10 mouse cellular contexts compared by ENCODE assay signal in genomic region chr7:28558486-28558885, GRCm38 (mm10). TPM values are rescaled to one million over a fixed set of nuclear protein-coding genes. Genes with fewer than 3 reads are reported as not detected.
A peak's percentile ranks its signal among the peaks of the same experiment; 100 is the strongest.
DNase-seq lines count a peak whose midpoint lies in the region; ATAC-seq and TF ChIP-seq lines count a peak whose summit lies in the region.
"Had no signal": no experiment of that assay in that cellular context is flagged by ENCODE, and none has a peak within 500 bp of the region (broad histone marks: within the 10 kb centered on the region; RNA-seq: fewer than 3 reads in every experiment).

No protein-coding gene starts in this region.

- H3K27me3 ChIP-seq in stomach, embryonic 15.5 days (replicated peaks): no peaks in the 10 kb centered on the region
- H3K27me3 ChIP-seq: megakaryocyte, embryonic 14.5 days had no signal

- H3K36me3 ChIP-seq in stomach, embryonic 15.5 days: peaks cover 37% of the 10 kb centered on the region; the same call in 1 of the 2 replicates

- intact Hi-C loops in gastrocnemius, adult 2 months (cut with DNase I): no loop called here
- intact Hi-C loops in left cerebral cortex, postnatal 14 days (cut with DNase I): no loop called here

- 0 out of 2 replicates have a peak, but pooled peaks cover 26% of the 10 kb centered on the region for H3K4me1 ChIP-seq in stomach, embryonic 15.5 days

- no peak overlapping the region for H3K4me2 ChIP-seq in stomach, embryonic 15.5 days

- peak; percentile 47; the same call in 1 of the 2 replicates for ATAC-seq in stomach, embryonic 15.5 days (ENCODE audit: insufficient read depth, low FRiP score, low read depth)

- no peaks in the 10 kb centered on the region for H3K9me3 ChIP-seq in stomach, embryonic 15.5 days
- H3K9me3 ChIP-seq: megakaryocyte, embryonic 14.5 days had no signal

- peak overlapping the region; percentile 52; the same call in 1 of the 2 replicates for H3K27ac ChIP-seq in gastrocnemius, adult 2 months
- no peak overlapping the region for H3K27ac ChIP-seq in stomach, embryonic 15.5 days

- H3K9ac ChIP-seq in stomach, embryonic 15.5 days: no peak overlapping the region

- no peak overlapping the region for H3K4me3 ChIP-seq in gastrocnemius, adult 2 months
- no peak overlapping the region for H3K4me3 ChIP-seq in stomach, embryonic 15.5 days (replicated peaks)

- peak; percentile 37 for DNase-seq in ovary, adult 18-20 months (ENCODE audit: low spot score)
- no peak for DNase-seq in ovary, postnatal 14 days (ENCODE audit: low spot score)
- peak; percentile 84 for DNase-seq in gastrocnemius, adult 2 months
- peak; percentile 84 for DNase-seq in kidney, adult 9 months
- DNase-seq in left cerebral cortex, postnatal 14 days (ENCODE audit: low spot score in 2 of 2): no peak
- DNase-seq in thymus, postnatal 25 days: no peak

- no peak for TF ChIP-seq CTCF in gastrocnemius, adult 2 months (IDR thresholded peaks at IDR 0.05)

- 40% methylated on average over 4 of the region's 4 CpGs for WGBS in stomach, embryonic 15.5 days

RNA-seq across cellular contexts. Expression of gene Nccrp1, which starts 11.4 kb away (rescaled TPM):
- not detected for total RNA-seq in gastrocnemius, adult 2 months (2021)
- 2.4 and 6.1 TPM in 2 replicates for polyA plus RNA-seq in stomach, embryonic 15.5 days (2015; fragmentation: Nextera tagmentation; extraction: Ambion mirVana)
- total RNA-seq in left cerebral cortex, postnatal 14 days (2021): under 1 TPM; 0.36 to 0.53 TPM

RNA-seq across cellular contexts. Expression of gene Sycn, which starts 17.8 kb away (rescaled TPM):
- total RNA-seq in gastrocnemius, adult 2 months (2021): not detected
- polyA plus RNA-seq in stomach, embryonic 15.5 days (2015; fragmentation: Nextera tagmentation; extraction: Ambion mirVana): 103 and 114 TPM in 2 replicates
- total RNA-seq in left cerebral cortex, postnatal 14 days (2021): not detected

RNA-seq across cellular contexts. Expression of gene Ifnl3, which starts 35.9 kb away (rescaled TPM):
- not detected for total RNA-seq in gastrocnemius, adult 2 months (2021)
- polyA plus RNA-seq in stomach, embryonic 15.5 days (2015; fragmentation: Nextera tagmentation; extraction: Ambion mirVana): not detected in 2 replicates
- total RNA-seq in left cerebral cortex, postnatal 14 days (2021): not detected
- polyA plus RNA-seq: gonadal fat pad, adult 2 months; testis, adult 2 months had no signal

RNA-seq across cellular contexts. Expression of gene Samd4b, which starts 39.5 kb away (rescaled TPM):
- 10 to 100 TPM; 13.0 to 13.1 TPM for total RNA-seq in gastrocnemius, adult 2 months (2021)
- polyA plus RNA-seq in stomach, embryonic 15.5 days (2015; fragmentation: Nextera tagmentation; extraction: Ambion mirVana): 18.5 and 22.1 TPM in 2 replicates
- 10 to 100 TPM; 59.8 to 61.6 TPM for total RNA-seq in left cerebral cortex, postnatal 14 days (2021)

RNA-seq across cellular contexts. Expression of gene Pak4, which starts 39.5 kb away (rescaled TPM):
- total RNA-seq in gastrocnemius, adult 2 months (2021): 1 to 10 TPM; 2.4 to 3.2 TPM
- 50.2 and 56.0 TPM in 2 replicates for polyA plus RNA-seq in stomach, embryonic 15.5 days (2015; fragmentation: Nextera tagmentation; extraction: Ambion mirVana)
- total RNA-seq in left cerebral cortex, postnatal 14 days (2021): 1 to 10 TPM; 8.7 to 10.0 TPM

Comparison
In these comparisons a context has a peak if more than half of its experiments do, and no peak if none do; other contexts are left out.
1. DNase-seq: peak in ovary, adult 18-20 months (single experiment), gastrocnemius, adult 2 months (single experiment) and kidney, adult 9 months (single experiment); none in ovary, postnatal 14 days (single experiment), left cerebral cortex, postnatal 14 days (0 of 2) and thymus, postnatal 25 days (single experiment).